Mouse (Mus musculus) lung, postnatal 0 days (tissue): ENCODE results near the gene Lrrc61.

Source experiments
- CTCF ChIP-seq: IDR thresholded peaks from 2 replicates; pipeline ENCODE4 v1.5.1; 2016; ENCODE audit warnings: antibody characterized with exemption, mild to moderate bottlenecking
- EP300 ChIP-seq: IDR thresholded peaks from 2 replicates; pipeline ENCODE4 v1.6.1; 2016; ENCODE audit warnings: antibody characterized with exemption, mild to moderate bottlenecking, control low read depth

- TF ChIP-seq CTCF: no peak
- no peak for TF ChIP-seq EP300
Measured at GRCm38 (mm10) chr6:48596545-48597232, 42.1 kb downstream of the Lrrc61 start.
